Mouse (Mus musculus): ENCODE data around the gene Pi4kb.
A peak's percentile ranks its signal among the peaks of the same experiment; 100 is the strongest.

Pi4kb gene

DNA sequence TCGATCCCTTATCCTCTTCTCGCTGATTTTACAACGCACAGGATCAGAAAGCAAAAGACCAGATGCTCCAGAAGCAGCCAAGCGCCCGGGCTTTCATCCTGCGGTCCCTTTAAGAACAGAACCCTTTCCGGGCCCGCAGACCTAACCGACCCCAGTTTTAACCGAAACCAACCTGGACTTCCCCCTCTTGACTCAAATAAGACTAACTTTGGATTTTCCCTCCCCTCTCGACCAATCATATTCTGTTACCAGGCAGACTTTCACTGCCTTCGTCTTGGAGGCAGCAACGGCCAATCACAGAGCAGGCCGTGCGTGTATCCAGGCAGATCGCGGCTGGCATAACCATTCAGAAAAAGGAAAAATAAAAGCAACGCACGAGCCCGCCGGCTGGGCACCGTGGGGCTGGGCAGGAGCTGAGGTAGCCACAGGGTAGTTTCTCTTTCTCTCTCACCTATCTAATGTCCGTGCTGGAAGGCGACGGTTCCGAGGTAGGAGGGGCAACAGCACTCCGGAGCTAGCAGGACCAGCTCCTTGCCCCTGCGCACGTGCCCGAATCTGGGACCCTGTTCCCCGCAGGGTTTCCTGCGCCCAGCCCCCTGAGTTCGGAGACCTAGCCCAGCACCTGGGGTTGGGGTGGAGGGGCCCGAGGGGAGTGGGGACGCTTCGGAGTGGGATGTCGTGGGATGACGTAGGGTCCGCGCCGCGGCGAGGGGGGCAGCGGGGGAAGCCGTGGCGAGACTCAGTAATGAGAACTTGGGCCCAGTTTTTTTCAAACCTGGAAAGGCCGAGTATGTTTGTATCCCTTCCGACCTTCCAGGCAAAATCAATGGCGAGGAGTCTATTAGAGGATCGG is 20.5 kb upstream of the Pi4kb start, which contains the start of gene Rfx5:
TSS of gene Rfx5 (plus strand) at position 312 of the 853 bp plus-strand sequence.
- peak; percentile 73 to 84 for DNase-seq (ENCODE audit: low spot score in 2 of 2)

DNA sequence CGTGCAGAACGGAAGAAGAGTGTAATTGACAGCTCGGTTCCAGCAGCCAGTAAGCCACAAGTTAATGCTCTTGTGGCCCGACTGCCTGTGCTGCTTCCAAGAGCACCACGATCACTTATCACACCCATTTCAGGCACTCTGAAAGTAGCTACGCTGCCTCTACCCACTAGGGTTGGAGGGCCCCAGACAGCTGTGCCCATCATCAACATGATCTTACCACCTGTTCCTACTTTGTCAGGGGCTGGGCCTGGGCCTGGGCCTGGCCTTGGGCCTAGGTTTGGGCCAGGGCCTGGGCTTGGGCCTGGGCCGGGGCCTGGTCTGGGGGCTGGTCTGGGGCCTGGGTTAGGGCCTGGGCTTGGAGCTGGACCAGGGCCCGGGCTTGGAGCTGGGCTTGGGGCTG is 16.2 kb upstream of the Pi4kb start:
- no peak for DNase-seq (ENCODE audit: low spot score in 2 of 2)

DNA sequence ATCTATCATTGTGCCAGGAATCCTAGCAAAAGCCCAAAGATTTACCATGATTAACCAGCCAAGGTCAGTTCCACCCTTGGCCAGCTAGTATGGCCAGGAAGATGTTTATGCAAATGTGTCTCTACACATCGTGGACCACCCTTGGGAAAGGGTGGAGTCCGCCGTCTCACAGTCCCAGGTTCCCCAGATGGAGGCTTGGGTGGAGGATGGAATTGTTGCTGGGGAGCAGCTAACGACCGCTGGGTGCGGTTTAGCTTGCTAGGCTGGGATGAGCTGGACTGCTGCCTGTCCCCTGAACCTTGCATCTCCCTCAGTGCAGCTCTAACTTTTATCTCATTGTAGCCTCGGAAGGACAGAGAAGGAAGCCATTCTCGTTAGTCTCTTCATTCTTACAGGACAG is 14.7 kb upstream of the Pi4kb start:
- DNase-seq (ENCODE audit: low spot score in 2 of 2) = no peak

- DNase-seq (ENCODE audit: low spot score in 2 of 2) = no peak
These were observed 14.2 kb upstream of the Pi4kb start for GRCm38 (mm10) chr3:94960322-94960721.

- DNase-seq (ENCODE audit: low spot score in 2 of 2) = no peak
These were observed 9.5 kb upstream of the Pi4kb start for GRCm38 (mm10) chr3:94964989-94965388.

DNA sequence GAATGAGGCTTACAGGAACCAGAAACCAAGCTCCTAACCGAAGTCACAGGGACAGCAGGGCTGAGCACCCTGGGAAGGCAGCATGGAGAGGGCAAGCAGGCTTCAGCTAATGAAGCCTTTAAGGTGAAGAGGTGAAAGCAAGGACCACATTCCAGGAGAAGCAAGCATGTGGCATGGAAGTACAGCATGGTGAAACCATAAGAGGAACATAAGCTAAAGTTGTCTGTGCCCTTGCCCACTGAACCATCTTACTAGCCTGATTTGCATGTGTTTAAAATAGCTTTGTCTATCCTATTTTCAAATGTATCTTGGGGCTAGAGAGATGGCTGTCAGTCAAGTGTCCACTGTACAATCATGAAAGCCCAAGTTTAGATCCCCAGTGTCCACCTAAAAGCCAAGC is 8.7 kb upstream of the Pi4kb start:
- no peak for DNase-seq (ENCODE audit: low spot score in 2 of 2)

GRCm38 (mm10) chr3:94972552-94972951 is 2.0 kb upstream of the Pi4kb start:
- no peak for DNase-seq (ENCODE audit: low spot score in 2 of 2)

GRCm38 (mm10) chr3:94973620-94974019 is 911 bp upstream of the Pi4kb start:
- no peak for DNase-seq (ENCODE audit: low spot score in 2 of 2)

GRCm38 (mm10) chr3:94974026-94974527 is 454 bp upstream of the Pi4kb start:
- no peak for DNase-seq (ENCODE audit: low spot score in 2 of 2)

DNA sequence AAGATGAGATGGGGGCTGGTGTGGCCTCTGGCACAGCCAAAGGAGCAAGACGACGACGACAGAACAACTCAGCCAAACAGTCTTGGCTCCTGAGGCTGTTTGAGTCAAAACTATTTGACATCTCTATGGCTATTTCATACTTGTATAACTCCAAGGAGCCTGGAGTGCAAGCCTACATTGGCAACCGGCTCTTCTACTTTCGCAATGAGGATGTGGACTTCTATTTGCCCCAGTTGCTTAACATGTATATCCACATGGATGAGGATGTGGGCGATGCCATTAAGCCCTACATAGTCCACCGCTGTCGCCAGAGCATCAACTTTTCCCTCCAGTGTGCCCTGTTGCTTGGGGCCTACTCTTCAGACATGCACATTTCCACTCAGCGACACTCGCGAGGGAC is 9.8 kb downstream of the Pi4kb start:
- DNase-seq (ENCODE audit: low spot score in 2 of 2) = no peak

- no peak for DNase-seq (ENCODE audit: low spot score in 2 of 2)
These were observed 11.0 kb downstream of the Pi4kb start for GRCm38 (mm10) chr3:94985513-94985912.

GRCm38 (mm10) chr3:94987578-94987977 is 13.0 kb downstream of the Pi4kb start:
- DNase-seq (ENCODE audit: low spot score in 2 of 2) = no peak

- DNase-seq (ENCODE audit: low spot score in 2 of 2) = no peak
These were observed 14.7 kb downstream of the Pi4kb start for GRCm38 (mm10) chr3:94989159-94989761.

DNA sequence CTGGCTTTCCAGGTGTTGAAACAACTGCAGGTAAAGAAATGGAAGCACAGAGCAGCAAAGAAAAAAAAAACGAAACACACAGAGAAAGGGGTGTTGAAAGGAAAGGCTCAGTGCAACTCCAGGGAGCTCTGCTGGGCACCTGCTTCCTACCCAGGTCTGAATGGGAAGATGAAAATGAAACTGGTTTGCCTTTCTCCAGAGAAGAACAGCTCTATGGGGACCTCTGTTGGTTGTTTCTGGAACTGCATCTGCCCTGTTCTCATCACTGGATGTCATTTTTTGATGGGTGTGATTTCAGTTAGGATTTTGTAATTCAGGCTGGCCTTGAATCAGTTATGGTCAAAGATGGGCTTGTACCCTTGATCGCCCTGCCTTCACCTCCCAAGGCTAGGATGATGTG is 22.4 kb downstream of the Pi4kb start:
- DNase-seq (ENCODE audit: low spot score in 2 of 2) = peak; percentile 60 to 86

DNA sequence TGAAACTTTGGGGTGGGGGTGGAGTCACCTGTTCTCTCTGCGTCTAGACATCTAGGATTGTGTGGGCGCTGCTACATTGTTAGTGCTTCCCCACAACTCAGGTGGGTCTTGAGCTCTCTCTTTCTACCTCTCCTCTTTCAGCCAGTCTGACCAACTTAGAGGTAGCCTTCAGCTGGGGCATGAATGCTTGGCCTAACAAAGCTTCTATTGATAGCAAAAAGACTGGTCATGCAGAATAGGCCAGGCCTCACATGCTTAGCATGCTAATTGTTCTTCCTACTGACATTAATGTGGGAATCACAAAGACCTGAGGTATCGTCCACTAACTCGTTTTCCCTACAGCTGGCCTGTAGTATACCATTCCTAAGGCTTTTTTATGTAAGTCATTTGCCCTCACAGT is 28.0 kb downstream of the Pi4kb start:
- DNase-seq (ENCODE audit: low spot score in 2 of 2) = no peak

DNA sequence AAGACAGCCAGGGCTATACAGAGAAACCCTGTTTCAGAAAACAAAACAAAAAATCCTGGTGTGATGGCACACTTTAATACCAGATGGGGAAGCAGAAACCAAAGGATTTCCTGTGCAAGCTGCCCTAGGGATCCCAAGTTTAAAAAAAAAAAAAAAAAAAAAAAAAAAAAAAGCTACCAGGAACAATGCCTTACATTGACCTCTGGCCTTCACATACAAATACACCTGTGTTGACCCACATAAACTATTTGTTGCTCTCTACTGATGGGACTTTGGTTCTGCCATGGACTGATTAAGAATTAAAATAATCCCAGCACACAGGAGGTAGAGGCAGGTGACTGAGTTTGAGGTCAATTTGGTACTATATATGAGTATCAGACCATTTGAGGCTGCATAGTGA is 28.7 kb downstream of the Pi4kb start:
- DNase-seq (ENCODE audit: low spot score in 2 of 2) = no peak

DNA sequence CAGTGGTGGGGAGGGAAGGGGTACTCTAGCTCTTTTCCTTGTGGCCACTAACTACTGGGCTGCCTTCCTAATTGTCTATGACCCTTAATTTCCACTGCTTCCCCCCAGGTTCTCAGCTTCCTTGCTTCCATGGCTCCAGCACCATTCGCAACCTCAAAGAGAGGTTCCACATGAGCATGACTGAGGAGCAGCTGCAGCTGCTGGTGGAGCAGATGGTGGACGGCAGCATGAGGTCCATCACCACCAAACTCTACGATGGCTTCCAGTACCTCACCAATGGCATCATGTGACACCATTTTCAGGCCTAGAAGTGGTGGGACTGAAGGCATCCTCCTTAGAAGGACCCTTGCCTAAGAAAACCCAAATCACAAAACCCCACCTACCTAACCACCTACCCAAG is 31.1 kb downstream of the Pi4kb start:
- no peak for DNase-seq (ENCODE audit: low spot score in 2 of 2)

- DNase-seq (ENCODE audit: low spot score in 2 of 2) = no peak
These were observed 33.2 kb downstream of the Pi4kb start for GRCm38 (mm10) chr3:95007706-95008105.

GRCm38 (mm10) chr3:95010396-95010795 is 35.9 kb downstream of the Pi4kb start:
- no peak for DNase-seq (ENCODE audit: low spot score in 2 of 2)

- DNase-seq (ENCODE audit: low spot score in 2 of 2) = no peak
These were observed 38.5 kb downstream of the Pi4kb start for GRCm38 (mm10) chr3:95012982-95013381.

DNA sequence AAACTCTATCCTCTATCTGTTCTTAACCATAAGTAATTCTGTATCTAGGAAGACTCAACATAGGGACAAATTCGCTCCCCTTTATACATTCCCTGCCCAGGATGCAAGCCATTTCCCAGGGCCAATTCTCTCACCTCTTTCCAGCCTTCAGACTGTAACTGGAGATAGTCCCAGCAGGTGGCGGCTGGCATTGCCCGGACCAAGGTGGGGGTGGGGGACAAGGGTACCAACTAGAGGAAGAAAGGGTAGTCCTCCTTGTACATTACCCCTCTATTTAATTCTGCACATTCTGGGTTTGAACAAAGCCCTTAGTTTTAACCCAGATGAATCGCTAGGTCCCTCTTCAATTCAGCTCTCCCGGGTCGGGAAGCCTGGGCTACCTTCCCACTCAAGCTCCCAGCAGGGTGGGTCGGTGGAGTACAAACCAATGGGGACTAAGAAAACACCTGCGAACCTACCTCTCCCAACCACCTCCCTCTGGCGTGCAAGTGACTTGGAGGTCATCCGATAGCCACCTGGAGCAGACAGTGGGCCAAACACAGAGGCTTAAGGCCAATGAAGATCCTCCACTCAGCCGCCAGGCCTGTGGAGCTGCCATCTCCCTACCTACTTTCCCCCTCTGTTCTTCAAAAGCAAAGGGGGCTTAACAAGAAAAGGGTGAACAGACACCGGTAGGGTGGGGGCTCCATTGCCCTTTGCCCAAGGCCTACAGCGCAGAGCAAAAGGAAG is 39.3 kb downstream of the Pi4kb start:
- DNase-seq (ENCODE audit: low spot score in 2 of 2) = no peak

- peak; percentile 31 to 42 for DNase-seq (ENCODE audit: low spot score in 2 of 2)
These were observed 40.1 kb downstream of the Pi4kb start for GRCm38 (mm10) chr3:95014428-95015151.
